Comparison of ENCODE assay signal across 20 mouse cellular contexts in genomic region chr1:140476921-140477320, GRCm38 (mm10).
DNase-seq lines count a peak whose midpoint lies in the region; ATAC-seq and TF ChIP-seq lines count a peak whose summit lies in the region.
"Had no signal": no experiment of that assay in that cellular context is flagged by ENCODE, and none has a peak within 500 bp of the region (broad histone marks: within the 10 kb centered on the region; RNA-seq: fewer than 3 reads in every experiment).

No protein-coding gene starts in this region.

- no peak for TF ChIP-seq CTCF in forebrain, postnatal 0 days (IDR thresholded peaks at IDR 0.05; ENCODE audit: low read depth)
- no peak for TF ChIP-seq CTCF in left cerebral cortex, adult 2 months (IDR thresholded peaks at IDR 0.05)

- no peaks in the 10 kb centered on the region for H3K9me3 ChIP-seq in forebrain, postnatal 0 days (ENCODE audit: low read length)
- H3K9me3 ChIP-seq in forebrain, embryonic 12.5 days: no peaks in the 10 kb centered on the region
- H3K9me3 ChIP-seq: embryonic facial prominence, embryonic 10.5 days; heart, embryonic 12.5 days; hindbrain, embryonic 10.5 days; hindbrain, embryonic 15.5 days had no signal

- H3K9ac ChIP-seq in forebrain, postnatal 0 days: no peak overlapping the region
- no peak overlapping the region for H3K9ac ChIP-seq in forebrain, embryonic 12.5 days
- H3K9ac ChIP-seq: heart, embryonic 12.5 days; hindbrain, embryonic 15.5 days had no signal

- H3K4me2 ChIP-seq in forebrain, postnatal 0 days (ENCODE audit: low read depth): no peak overlapping the region
- no peak overlapping the region for H3K4me2 ChIP-seq in forebrain, embryonic 12.5 days
- H3K4me2 ChIP-seq: heart, embryonic 12.5 days; hindbrain, embryonic 15.5 days had no signal

- no peak overlapping the region for H3K4me3 ChIP-seq in forebrain, postnatal 0 days (ENCODE audit: low read depth, low read length)
- H3K4me3 ChIP-seq in forebrain, embryonic 12.5 days (replicated peaks): no peak overlapping the region
- no peak overlapping the region for H3K4me3 ChIP-seq in left cerebral cortex, adult 2 months
- H3K4me3 ChIP-seq: embryonic facial prominence, embryonic 10.5 days; heart, embryonic 12.5 days; hindbrain, embryonic 10.5 days; hindbrain, embryonic 15.5 days had no signal

- peak; percentile 10 for DNase-seq in forebrain, postnatal 0 days
- no peak for DNase-seq in left cerebral cortex, adult 2 months (ENCODE audit: extremely low spot score in 1 of 2, low spot score in 2 of 2)
- no peak for DNase-seq in left cerebral cortex, postnatal 36 days (ENCODE audit: low spot score in 2 of 2)
- peak; percentile 14 to 28 for DNase-seq in layer of hippocampus, adult 8-10 months (ENCODE audit: low spot score in 2 of 2)
- DNase-seq in telencephalon, adult 2 months (ENCODE audit: low read depth, low spot score): peak; percentile 64
- DNase-seq in gastrocnemius, postnatal 36 days: no peak
- DNase-seq: adrenal gland, postnatal 10 days; B cell, adult 2 months; cerebellum, adult 11-12 months; cerebellum, adult 9-11 months; cerebellum, postnatal 36 days; gastrocnemius, postnatal 14 days had no signal

- no peaks in the 10 kb centered on the region for H3K36me3 ChIP-seq in forebrain, postnatal 0 days (ENCODE audit: insufficient read depth)
- no peaks in the 10 kb centered on the region for H3K36me3 ChIP-seq in forebrain, embryonic 12.5 days (replicated peaks)
- H3K36me3 ChIP-seq: embryonic facial prominence, embryonic 10.5 days; G1E; heart, embryonic 12.5 days; hindbrain, embryonic 10.5 days; hindbrain, embryonic 15.5 days had no signal

- no peak for ATAC-seq in forebrain, postnatal 0 days
- ATAC-seq in forebrain, embryonic 12.5 days (ENCODE audit: low FRiP score): no peak
- ATAC-seq: CD4-positive, CD25-positive, alpha-beta regulatory T cell, adult 4 months; forebrain, embryonic 14.5 days had no signal

- intact Hi-C loops in left cerebral cortex, adult 2 months (cut with DNase I): no loop called here
- intact Hi-C loops in left cerebral cortex, postnatal 36 days (cut with DNase I): no loop called here
- intact Hi-C loops in gastrocnemius, postnatal 36 days (cut with DNase I): no loop called here

- no peak overlapping the region for H3K27ac ChIP-seq in forebrain, postnatal 0 days (ENCODE audit: low read depth, low read length)
- H3K27ac ChIP-seq in forebrain, embryonic 12.5 days: no peak overlapping the region
- peak overlapping the region; percentile 62; the same call in 1 of the 2 replicates for H3K27ac ChIP-seq in left cerebral cortex, adult 2 months
- H3K27ac ChIP-seq: embryonic facial prominence, embryonic 10.5 days; hindbrain, embryonic 10.5 days; hindbrain, embryonic 15.5 days had no signal

- H3K4me1 ChIP-seq in forebrain, postnatal 0 days (ENCODE audit: insufficient read depth): no peaks in the 10 kb centered on the region
- no peaks in the 10 kb centered on the region for H3K4me1 ChIP-seq in forebrain, embryonic 12.5 days
- H3K4me1 ChIP-seq: embryonic facial prominence, embryonic 10.5 days; heart, embryonic 12.5 days; hindbrain, embryonic 10.5 days; hindbrain, embryonic 15.5 days had no signal

- 56% methylated on average over 2 of the region's 2 CpGs for WGBS in forebrain, postnatal 0 days
- 79% methylated on average over 2 of the region's 2 CpGs for WGBS in forebrain, embryonic 12.5 days

- no peaks in the 10 kb centered on the region for H3K27me3 ChIP-seq in forebrain, postnatal 0 days (ENCODE audit: insufficient read depth, low read length)
- no peaks in the 10 kb centered on the region for H3K27me3 ChIP-seq in forebrain, embryonic 12.5 days
- H3K27me3 ChIP-seq: heart, embryonic 12.5 days; hindbrain, embryonic 15.5 days had no signal

Comparison
In these comparisons a context has a peak if more than half of its experiments do, and no peak if none do; other contexts are left out.
1. DNase-seq: peak in forebrain, postnatal 0 days (single experiment), layer of hippocampus, adult 8-10 months (2 of 2) and telencephalon, adult 2 months (single experiment); none in left cerebral cortex, adult 2 months (0 of 2), left cerebral cortex, postnatal 36 days (0 of 2) and gastrocnemius, postnatal 36 days (0 of 2).